Mouse (Mus musculus) right cerebral cortex, adult 2 months (tissue): ENCODE data around the gene Dlgap3.

Experiments
- DNase-seq, 2 experiments: peaks; one replicate each; pipeline ENCODE4 v3.0.0; 2021 to 2022; ENCODE audit warnings: low spot score in 2 of 2

The Dlgap3 gene

GRCm38 (mm10) chr4:127174075-127174899, 5.3 kb downstream of the Dlgap3 start:
- DNase-seq, result peak; percentile 61 to 69

- peak; percentile 68 to 76 for DNase-seq
Observed at GRCm38 (mm10) chr4:127174900-127175278, 5.9 kb downstream of the Dlgap3 start.

GRCm38 (mm10) chr4:127177961-127178360, 9.0 kb downstream of the Dlgap3 start:
- peak in 1 of 2 experiments; percentile 50 for DNase-seq

- peak; percentile 60 to 64 for DNase-seq
Observed at GRCm38 (mm10) chr4:127178671-127179070, 9.7 kb downstream of the Dlgap3 start.

DNA sequence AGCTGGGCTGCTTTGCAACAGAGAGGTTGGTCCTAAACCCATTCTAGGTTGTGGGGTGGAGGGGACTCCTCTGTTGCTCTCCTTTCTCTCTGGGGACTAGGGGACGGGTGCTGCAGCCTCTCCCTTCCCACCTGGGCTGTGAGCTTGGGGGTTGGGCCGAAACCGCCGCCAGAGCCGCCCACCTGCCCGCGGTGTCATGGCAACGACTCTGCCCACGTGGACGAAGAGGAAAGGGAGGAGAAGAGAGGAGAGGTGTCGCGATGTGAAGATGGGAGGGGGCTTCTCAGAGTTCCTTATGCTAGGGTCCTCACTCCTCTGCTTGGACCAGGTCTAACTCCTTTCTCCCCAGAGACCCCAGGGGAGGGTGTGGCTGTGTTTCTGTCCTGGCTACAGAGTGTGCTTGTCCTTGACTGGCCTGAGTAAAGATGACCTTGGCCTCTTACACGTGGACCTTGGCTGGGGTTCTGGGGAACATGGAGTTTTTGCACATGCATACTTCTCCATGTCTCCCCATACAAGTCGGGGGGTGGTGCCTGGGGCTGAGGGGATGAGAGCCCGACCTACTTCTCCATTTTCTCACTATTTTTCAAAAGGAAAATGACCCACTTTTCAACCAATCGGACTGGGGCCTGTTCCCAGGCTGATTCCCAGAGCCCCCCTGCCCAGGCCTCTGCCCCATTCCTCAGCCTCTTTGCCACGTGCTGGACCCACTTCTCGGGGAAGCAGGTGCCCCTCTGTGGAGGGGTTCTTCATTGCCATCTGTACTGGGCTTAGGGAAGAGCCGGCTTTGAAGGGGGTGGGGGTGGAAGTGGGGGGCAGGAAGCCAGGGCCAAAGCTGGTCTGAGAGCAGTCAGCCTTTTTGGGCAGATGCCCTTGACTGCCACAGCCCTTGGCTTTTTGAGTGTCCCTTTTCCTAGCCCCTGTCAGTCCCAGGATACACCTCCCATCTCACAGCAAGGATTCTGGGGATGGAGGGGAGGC, 10.8 kb downstream of the Dlgap3 start:
- DNase-seq, result peak; percentile 63 to 75

DNA sequence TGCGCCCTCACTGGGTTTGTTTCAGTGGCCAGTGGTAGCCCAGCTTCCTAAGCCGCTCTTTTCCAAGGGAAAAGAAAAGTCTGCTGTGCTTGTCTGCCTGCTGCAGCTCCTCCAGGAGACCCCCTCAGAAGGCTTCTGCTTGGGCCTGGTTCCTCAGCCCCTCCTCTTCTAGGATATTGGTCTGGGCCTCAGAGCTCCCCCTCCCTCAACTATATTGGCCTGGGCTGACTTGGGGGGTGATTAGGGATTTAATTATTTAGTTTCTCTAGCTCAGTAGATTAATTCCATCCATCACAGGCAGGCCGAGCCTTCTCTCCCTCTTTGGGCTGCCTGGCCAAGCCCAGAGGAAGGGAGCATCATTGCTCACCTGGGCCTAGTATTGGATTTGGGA, 11.4 kb downstream of the Dlgap3 start:
- DNase-seq, result no peak

- DNase-seq, result peak in 1 of 2 experiments; percentile 2
Observed at GRCm38 (mm10) chr4:127181010-127181409, 12.0 kb downstream of the Dlgap3 start.

- no peak for DNase-seq
Observed at GRCm38 (mm10) chr4:127183867-127184266, 14.9 kb downstream of the Dlgap3 start.

GRCm38 (mm10) chr4:127190921-127191320, 21.9 kb downstream of the Dlgap3 start:
- no peak for DNase-seq

DNA sequence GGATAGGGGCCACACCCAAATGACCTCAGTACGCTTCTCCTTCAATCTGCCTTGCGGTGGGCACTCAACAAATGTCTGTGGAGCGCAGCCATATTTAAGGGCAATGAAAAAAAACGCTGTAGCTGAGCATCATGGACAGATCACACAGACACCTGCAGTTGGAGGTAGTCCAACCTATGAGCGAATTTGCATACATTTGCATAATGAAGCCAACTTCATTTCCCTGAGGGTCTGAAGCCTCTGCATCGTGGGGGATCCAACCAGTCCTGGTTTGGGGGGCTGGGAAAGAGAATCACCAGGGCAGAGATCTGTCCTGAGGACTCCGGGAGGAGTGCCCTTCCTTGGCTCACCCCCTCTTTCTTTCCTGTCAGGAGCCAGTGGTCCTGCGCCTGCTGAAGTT, 23.7 kb downstream of the Dlgap3 start:
- DNase-seq, result no peak

GRCm38 (mm10) chr4:127193378-127194155, 24.6 kb downstream of the Dlgap3 start:
- DNase-seq, result no peak

- no peak for DNase-seq
Observed at GRCm38 (mm10) chr4:127194477-127195269, 25.7 kb downstream of the Dlgap3 start.

- DNase-seq, result no peak
Observed at GRCm38 (mm10) chr4:127198609-127199008, 29.6 kb downstream of the Dlgap3 start.

GRCm38 (mm10) chr4:127199406-127199805, 30.4 kb downstream of the Dlgap3 start:
- DNase-seq, result no peak

DNA sequence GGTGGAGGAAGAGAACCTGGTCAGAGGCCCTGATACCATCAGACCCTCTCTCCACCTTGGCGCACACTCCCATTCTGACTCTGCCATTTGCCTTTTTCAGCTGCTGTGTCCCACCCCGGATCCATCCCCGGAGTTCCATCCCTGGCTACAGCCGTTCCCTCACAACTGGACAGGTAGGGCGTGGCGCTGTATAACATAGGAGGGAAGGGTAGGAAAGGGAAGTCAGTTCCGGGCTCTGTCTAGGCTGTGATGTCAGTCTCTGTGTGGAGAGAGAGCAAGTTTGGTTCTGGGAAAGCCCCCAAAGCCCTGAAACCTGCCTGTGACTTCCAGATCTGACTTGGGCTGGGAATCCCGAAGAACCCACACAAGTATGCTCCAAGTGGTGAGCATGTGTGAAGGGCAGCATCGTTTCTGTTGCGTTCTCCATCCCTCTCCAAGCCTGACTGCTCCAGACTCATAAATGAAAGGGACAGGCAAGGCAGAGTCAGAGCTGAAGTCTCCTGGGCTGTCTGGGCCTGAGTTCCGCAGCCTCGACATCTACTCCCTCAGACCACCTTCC, 31.2 kb downstream of the Dlgap3 start:
- no peak for DNase-seq

GRCm38 (mm10) chr4:127200769-127201617, 32.0 kb downstream of the Dlgap3 start:
- no peak for DNase-seq

- no peak for DNase-seq
Observed at GRCm38 (mm10) chr4:127203081-127203480, 34.1 kb downstream of the Dlgap3 start.

DNA sequence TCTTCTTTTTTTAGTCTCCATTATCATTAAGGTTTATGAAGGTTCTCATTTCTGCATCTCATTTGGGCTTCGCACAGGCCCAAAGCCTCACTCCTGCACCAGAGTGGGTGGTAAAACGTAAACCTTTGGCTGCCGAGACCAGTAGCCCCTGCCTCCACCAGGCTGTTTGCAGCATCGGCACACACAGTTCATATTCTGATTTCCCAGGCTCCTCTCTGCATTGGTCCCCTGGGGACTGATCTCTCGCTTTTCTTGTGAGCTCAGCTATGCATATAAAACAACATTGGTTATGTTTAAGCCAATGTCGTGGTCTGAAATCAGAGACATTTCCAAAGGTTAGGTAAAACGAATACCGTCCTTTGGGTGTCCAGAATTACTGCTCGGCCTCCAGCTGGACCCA, 42.3 kb downstream of the Dlgap3 start:
- DNase-seq, result no peak

DNA sequence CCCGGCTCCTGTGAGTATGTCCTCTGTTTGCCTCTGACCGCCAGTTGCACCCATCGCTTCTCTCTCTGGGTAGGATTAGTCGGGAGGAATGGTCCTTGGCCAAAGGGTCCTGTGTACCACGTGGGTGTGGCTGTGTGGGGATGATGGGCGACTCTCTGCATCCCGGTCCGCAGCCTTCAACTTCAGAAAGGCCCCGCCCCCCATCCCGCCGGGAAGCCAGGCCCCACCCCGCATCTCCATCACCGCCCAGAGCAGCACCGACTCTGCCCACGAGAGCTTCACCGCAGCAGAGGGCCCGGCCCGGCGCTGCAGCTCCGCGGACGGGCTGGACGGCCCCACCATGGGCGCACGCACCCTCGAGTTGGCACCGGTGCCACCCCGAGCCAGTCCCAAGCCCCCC, 45.5 kb downstream of the Dlgap3 start:
- DNase-seq, result no peak

- DNase-seq, result no peak
Observed at GRCm38 (mm10) chr4:127215103-127215502, 46.1 kb downstream of the Dlgap3 start.
